Mouse (Mus musculus): ENCODE data around the gene Kremen1.

The Kremen1 gene

DNA sequence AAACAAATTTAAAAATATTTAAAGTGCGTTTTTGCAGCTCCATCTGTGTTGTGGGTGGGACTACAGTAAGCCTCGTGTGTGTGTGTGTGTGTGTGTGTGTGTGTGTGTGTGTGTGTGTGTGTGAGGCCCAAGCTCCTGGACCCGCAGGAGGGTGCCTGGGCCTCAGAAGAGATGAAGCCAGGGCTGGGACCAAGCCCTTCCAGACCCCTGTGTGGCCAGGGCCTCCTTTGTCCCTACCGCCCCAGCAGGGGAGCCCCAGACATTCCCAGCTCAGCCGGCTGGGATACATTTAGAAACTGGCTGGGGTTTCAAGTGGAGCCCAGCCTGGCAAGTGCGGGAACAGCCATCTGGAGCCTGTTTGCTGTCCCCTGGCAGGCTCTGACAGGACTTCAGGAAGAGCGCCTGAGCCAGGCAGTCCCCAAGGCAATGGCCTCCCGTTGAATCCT, 95.9 kb downstream of the Kremen1 start:
- no peak for DNase-seq

DNA sequence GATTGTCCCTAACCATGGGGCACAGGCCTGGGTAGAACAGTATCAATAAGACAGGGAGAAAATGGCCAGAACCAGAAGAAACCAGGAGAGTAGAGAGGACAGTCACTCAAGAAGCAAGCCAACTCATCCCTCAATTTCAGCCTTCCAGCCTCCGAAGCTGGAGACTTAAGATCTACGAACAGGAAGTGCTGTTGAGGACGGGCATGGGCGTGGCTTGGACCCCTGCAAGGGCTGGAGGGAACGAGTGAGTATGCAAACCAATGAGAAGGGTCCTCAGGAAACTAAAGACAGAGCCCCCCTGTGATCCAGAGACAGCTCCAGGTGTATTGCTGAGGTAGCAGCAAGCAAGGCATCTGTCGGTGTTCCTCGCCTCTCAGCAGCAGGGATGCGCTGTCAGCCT, 97.0 kb downstream of the Kremen1 start:
- DNase-seq: no peak

DNA sequence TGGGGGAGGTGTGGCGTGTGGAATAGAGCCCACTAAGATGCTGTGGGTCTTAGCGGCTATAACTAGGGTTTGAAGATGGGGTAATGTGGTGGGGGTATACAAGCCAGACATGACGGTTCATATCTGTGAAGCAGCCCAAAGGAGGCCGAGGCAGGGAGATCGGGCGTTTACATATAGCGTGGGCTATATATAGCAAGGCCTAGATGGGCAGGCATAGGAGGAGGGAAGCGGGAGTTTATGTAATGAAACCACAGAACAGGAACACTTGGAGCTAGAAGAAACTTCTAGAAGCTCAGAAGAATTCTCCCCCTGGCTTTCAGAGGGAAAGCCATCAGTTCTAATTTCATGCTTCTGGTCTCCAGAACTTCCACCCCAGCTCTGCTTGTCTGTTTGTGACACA, 97.9 kb downstream of the Kremen1 start:
- no peak for DNase-seq

DNA sequence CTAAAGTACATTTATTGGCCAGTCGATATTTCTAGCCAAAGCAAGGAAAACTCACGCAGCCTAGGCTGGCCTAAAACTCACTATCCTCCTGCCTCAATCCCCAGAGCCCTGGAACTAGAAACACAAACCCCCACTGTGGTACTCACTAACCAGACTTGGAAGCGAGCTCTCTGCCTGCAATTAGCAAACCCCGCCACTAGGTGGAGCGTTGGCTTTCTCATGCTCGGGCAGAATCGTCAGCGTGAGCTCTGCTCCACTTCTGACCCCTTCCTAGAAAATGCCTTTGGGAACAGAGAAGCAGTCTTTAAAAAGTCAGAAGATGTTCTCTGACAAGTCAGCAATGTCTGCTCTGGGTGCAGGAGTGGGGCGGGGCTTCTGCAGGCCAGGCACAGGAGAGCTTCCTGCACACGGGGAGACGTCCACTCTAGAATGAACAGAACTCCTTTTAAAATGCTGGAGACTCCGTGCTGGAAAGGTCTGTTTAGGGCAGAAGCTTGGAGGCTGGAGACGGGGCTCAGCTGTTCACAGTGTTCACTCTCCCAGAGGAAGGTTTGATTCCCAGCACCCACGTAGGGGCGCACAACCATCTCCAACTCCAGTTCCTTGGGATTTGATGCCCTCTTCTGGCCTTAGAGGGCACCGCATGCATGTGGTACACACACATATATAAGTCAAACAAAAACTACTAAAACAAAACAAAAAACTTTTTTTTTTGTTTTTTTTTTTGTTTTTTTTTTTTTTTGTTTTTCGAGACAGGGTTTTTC, 100.5 kb downstream of the Kremen1 start:
- peak; percentile 48 for DNase-seq

DNA sequence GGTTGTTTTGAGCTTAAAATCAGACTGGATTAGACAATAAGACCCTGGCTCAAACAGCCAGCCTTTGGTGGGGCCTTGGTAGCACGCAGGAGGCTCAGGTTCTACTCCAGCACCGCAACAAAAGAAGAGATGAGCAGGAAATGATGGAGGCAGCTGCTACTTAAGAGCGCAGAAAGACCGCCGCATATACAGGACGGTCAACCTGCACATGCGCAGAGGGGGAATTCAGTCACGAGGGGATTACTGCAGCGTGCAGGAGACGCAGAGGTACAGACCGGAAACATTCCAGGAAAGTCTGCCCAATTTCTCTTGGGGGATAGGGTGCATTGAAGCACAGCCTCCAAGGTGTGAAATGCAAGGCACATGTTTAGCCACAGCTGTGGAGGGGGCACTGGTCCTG, 103.3 kb downstream of the Kremen1 start:
- no peak for DNase-seq

DNA sequence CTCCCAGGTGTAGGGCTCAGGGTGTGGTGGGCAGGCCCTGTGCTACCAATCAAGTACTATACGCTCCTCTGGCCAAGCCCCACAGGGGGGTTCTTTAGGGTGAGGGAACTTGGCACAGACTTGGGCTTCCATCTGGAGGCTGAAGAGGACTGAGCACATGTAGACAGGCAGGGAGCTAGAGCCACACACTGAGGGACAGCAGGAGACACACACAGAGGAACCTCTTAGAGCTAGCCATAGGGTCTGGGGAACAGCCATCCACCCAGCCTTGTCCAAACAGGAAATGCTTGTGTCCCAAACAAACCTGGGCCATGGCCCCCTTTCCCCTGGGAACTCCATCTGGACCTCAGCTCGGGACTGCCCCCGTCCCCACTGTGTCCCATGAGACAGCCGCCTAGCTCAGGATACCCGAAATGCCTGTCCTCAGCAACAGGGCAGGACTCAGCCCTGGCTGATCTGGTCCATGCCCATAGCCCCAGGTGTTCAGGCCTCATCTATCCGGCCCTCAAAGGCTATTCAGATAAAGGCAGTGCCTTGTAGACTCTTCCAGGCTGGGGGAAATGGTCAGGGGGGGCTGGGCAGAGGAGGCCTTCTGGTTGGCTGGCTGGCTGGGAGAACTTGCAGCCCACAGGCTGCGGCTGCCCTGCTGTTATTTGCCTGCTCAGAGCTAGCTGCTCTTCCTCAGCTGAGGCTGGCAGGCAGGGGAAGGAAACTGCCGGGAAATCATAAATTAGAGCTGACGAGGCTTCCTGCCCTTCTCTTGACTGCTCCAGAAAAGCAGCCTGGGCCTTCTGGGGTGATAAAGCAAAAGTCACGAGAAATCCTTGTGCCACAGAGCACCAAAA, 106.2 kb downstream of the Kremen1 start:
- DNase-seq: peak; percentile 69

DNA sequence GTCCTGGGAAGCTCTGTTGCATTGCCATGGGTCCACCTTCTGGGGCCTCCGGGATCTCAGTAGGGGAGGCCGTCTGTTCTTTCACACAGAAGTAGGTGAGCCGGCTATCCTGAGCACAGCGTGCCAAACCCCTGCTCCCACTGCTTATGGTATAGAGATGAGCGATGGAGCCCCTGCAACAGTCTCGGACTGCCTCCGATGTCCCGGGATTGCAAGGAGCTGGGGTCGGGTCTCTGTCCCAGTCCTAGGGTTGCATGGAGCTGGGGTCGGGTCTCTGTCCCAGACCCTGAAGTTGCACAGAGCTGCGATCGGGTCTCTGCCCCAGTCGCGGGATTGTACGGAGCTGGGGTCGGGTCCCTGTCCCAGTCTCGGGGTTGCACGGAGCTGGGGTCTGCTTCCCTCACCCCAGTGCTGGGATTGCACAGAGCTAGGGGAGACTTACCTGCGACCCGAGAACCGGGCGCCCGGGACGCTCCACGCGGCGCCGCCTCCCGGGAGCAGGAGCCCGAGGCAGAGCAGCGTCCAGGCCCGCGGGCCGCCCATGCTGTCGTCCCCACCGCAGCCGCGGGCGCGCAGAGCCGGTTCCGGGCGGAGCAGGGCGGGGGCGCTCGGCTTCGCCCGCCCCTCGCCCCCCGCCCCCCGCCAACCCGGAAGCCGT, 109.5 kb downstream of the Kremen1 start, which contains the start of gene Emid1:
Gene Emid1, minus strand, starts transcription at position 578 of the 658 bp plus-strand sequence.
- DNase-seq: no peak

DNA sequence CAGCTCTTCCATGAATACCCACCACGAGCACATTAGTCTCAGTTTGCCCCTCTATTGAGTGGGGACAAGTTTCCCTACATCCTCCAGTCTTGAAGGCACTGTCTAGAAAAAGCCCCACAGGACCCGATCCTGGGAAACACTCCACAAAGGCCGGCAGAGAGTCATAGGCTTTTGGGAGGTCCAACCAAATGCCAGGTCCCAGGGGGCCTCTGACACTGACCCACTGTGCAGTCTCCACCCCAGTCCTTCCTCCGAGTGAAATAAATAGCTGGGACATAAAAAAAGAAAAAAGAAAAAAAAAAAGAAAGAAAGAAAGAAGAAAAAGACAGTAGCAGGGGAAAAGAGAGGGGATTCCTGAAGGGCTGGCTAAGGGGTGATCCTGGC, 110.1 kb downstream of the Kremen1 start:
- DNase-seq: peak; percentile 48

DNA sequence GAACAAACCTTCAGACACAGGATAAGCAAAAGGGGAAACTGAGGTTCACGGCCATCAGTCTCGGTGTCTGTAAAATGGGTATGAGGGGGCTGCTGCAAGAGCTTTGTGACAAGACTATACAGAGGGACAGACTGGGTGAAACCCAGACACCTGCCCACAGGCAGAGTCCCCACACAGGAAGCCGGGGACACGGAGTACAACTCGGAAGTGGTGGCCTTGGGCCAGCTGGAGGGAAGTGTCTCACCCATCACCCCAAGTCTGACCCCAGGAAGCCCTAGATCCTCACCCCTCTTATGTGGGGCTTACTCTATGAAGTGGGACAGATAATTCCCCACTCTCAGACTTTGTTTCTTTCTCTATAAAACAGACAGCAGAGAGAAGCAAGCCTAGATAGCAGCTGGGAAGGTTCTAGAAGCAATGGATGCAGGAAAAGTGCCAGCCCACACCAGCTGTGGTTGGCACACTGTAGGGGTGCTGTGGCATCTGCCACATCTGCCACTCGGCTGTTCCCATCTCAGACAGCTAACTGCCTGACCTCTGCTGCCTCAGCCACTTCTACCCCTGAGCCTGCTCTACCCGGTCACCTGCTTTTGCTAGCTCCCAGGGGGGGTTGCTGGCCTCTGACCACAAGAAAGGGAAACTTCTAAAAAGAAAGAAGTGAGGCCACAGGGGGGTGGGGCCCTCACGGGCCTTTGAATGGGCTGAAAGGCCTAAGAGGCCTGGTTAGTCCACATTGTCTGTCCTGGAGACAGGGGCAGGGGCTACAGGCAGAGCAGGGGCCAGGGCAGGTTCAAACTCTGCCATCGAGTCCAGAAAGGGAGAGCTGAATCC, 110.7 kb downstream of the Kremen1 start:
- DNase-seq: no peak

DNA sequence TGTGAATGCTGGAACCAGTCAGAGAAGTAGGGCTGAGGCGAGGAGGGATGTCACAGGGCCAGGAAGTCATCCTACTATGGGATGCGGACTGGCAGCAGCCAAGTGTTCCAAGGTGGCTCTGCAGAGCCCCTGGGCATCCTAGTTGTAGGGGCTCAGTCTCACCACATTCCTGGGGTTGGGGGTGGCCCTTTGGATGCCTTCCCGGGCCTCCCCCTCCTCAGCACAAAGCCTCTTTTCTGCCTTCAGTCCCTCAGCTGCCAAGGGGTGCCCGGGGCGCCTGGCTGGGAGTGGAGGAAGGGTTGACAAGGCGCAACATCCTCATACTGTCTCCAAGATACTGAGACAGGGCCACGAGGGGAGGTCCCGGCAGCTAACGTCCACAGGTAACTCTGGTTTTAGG, 111.4 kb downstream of the Kremen1 start:
- DNase-seq: no peak

DNA sequence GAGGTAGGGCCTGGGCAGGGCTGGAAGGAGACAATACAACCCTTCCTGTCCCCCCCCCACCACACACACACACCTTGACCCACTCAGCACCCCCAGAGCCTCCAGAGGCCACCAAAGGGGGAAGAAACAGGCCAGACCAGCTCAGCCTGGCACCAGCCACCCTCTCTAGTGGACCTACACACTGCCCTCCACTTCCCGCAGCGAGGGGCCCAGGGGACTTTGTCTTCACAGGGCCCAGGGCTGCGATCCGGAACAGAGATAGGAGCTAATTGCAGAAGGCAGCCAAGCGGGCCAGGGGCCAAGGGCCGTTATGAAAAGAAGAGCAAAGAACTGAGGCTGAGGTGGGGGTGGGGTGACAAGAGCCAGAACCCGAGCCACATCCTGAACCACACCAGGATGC, 112.1 kb downstream of the Kremen1 start:
- peak; percentile 76 for DNase-seq

DNA sequence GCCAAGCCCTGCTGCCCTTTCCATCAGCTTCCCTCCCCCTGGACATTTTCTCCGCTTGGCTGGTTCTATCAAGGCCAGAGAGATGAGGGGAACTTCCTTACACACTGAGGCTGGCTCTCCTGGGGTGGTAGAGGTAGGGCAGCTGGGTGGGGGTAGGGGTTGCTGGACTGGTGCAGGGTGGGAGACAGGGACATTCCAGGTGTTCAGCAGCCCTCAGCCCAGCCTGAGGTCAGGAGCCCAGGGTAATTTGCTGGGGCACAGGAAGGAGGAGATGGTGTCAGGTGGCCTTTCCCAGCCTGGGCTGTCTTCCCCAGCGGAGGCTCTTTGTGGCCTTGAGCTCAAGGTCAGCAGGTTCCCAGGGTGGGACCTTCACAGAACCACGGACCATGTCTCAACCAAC, 115.8 kb downstream of the Kremen1 start:
- DNase-seq: no peak

DNA sequence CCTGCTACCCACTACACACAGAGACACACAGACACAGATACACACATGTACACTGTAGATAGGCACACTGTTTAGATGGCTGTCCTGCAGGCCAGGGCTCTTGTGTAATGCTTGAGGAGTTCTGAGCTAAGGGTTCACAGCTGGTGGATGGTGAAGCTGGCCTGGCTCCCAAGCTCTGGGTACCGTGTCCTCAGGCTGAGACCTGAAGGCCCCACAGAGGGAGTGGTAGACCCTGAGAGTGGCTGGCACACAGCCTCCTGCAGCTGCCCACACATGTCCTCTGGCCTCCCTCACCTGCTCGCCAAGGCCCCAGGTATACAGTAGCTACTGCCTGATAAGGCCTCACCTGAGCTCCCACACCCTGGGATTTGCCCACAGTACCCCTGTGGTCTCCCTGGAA, 119.4 kb downstream of the Kremen1 start:
- no peak for DNase-seq

Measured in kidney, adult 9 months (tissue).